Mouse (Mus musculus): ENCODE data around the gene Retreg3. TPM values are rescaled to one million over a fixed set of nuclear protein-coding genes. Genes with fewer than 3 reads are reported as not detected.

The Retreg3 gene
- polyA plus RNA-seq, 1 experiment from 2014 or later = 12.3 TPM

GRCm38 (mm10) chr11:101155728-101156371, 36.2 kb upstream of the Retreg3 start, which contains the start of gene Tubg2:
TSS of gene Tubg2 (plus strand) at chr11:101155907.
- no peaks in the 10 kb centered on the region for H3K36me3 ChIP-seq (ENCODE audit: control insufficient read depth, insufficient read depth)
- peak; percentile 44 for ATAC-seq
- peak within 1 kb of the TSS; percentile 31; the same call in 1 of the 2 replicates for H3K9ac ChIP-seq (ENCODE audit: low read depth, low read length)
- H3K4me2 ChIP-seq (replicated peaks; ENCODE audit: low read depth) = peak within 1 kb of the TSS; percentile 69
- TF ChIP-seq CTCF (IDR thresholded peaks at IDR 0.05; ENCODE audit: low read depth) = peak; percentile 20; the same call in 1 of the 2 replicates
- WGBS = 4% methylated on average over 36 of the region's 36 CpGs
- peak within 1 kb of the TSS; percentile 32 for H3K4me3 ChIP-seq (ENCODE audit: low read depth, low read length)
- no peaks in the 10 kb centered on the region for H3K27me3 ChIP-seq (replicated peaks; ENCODE audit: control insufficient read depth, insufficient read depth, low read length)
- no peaks in the 10 kb centered on the region for H3K4me1 ChIP-seq (replicated peaks; ENCODE audit: control insufficient read depth, insufficient read depth, low read length)
- no peaks in the 10 kb centered on the region for H3K9me3 ChIP-seq (ENCODE audit: control insufficient read depth)
- no peak within 1 kb of the TSS for H3K27ac ChIP-seq (ENCODE audit: low read depth, low read length)

- ATAC-seq = no peak
- H3K9me3 ChIP-seq (ENCODE audit: control insufficient read depth) = no peaks in the 10 kb centered on the region
- H3K9ac ChIP-seq (ENCODE audit: low read depth, low read length) = no peak overlapping the region
- 67% methylated on average over 6 of the region's 6 CpGs for WGBS
- H3K4me2 ChIP-seq (replicated peaks; ENCODE audit: low read depth) = no peak overlapping the region
- no peak for TF ChIP-seq CTCF (IDR thresholded peaks at IDR 0.05; ENCODE audit: low read depth)
- H3K27me3 ChIP-seq (replicated peaks; ENCODE audit: control insufficient read depth, insufficient read depth, low read length) = no peaks in the 10 kb centered on the region
- H3K4me3 ChIP-seq (ENCODE audit: low read depth, low read length) = no peak overlapping the region
- H3K27ac ChIP-seq (ENCODE audit: low read depth, low read length) = no peak overlapping the region
- H3K36me3 ChIP-seq (ENCODE audit: control insufficient read depth, insufficient read depth) = no peaks in the 10 kb centered on the region
- H3K4me1 ChIP-seq (replicated peaks; ENCODE audit: control insufficient read depth, insufficient read depth, low read length) = no peaks in the 10 kb centered on the region
Measured at GRCm38 (mm10) chr11:101155151-101155550, 35.5 kb upstream of the Retreg3 start.

- no peak overlapping the region for H3K9ac ChIP-seq (ENCODE audit: low read depth, low read length)
- ATAC-seq = no peak
- H3K36me3 ChIP-seq (ENCODE audit: control insufficient read depth, insufficient read depth) = no peaks in the 10 kb centered on the region
- no peak overlapping the region for H3K27ac ChIP-seq (ENCODE audit: low read depth, low read length)
- no peak overlapping the region for H3K4me3 ChIP-seq (ENCODE audit: low read depth, low read length)
- H3K4me2 ChIP-seq (replicated peaks; ENCODE audit: low read depth) = no peak overlapping the region
- H3K4me1 ChIP-seq (replicated peaks; ENCODE audit: control insufficient read depth, insufficient read depth, low read length) = no peaks in the 10 kb centered on the region
- H3K27me3 ChIP-seq (replicated peaks; ENCODE audit: control insufficient read depth, insufficient read depth, low read length) = no peaks in the 10 kb centered on the region
- TF ChIP-seq CTCF (IDR thresholded peaks at IDR 0.05; ENCODE audit: low read depth) = no peak
- no peaks in the 10 kb centered on the region for H3K9me3 ChIP-seq (ENCODE audit: control insufficient read depth)
Measured at GRCm38 (mm10) chr11:101154648-101155047, 35.0 kb upstream of the Retreg3 start.

GRCm38 (mm10) chr11:101152825-101153224, 33.1 kb upstream of the Retreg3 start:
- Histone ChIP-seq H3K9ac (ENCODE audit: low read depth, low read length) (no peak overlapping the region), H3K27me3 (replicated peaks; ENCODE audit: control insufficient read depth, insufficient read depth, low read length) (no peaks in the 10 kb centered on the region), H3K27ac (ENCODE audit: low read depth, low read length) (no peak overlapping the region), H3K4me3 (ENCODE audit: low read depth, low read length) (no peak overlapping the region), H3K9me3 (ENCODE audit: control insufficient read depth) (no peaks in the 10 kb centered on the region), H3K4me2 (replicated peaks; ENCODE audit: low read depth) (no peak overlapping the region), H3K36me3 (ENCODE audit: control insufficient read depth, insufficient read depth) (no peaks in the 10 kb centered on the region), H3K4me1 (replicated peaks; ENCODE audit: control insufficient read depth, insufficient read depth, low read length) (no peaks in the 10 kb centered on the region)
- no peak for TF ChIP-seq CTCF (IDR thresholded peaks at IDR 0.05; ENCODE audit: low read depth)
- peak; percentile 72 for ATAC-seq
- WGBS = 40% methylated on average over 1 of the region's 1 CpGs

- H3K4me2 ChIP-seq (replicated peaks; ENCODE audit: low read depth) = no peak overlapping the region
- no peak overlapping the region for H3K4me3 ChIP-seq (ENCODE audit: low read depth, low read length)
- no peak for TF ChIP-seq CTCF (IDR thresholded peaks at IDR 0.05; ENCODE audit: low read depth)
- H3K36me3 ChIP-seq (ENCODE audit: control insufficient read depth, insufficient read depth) = no peaks in the 10 kb centered on the region
- no peak overlapping the region for H3K27ac ChIP-seq (ENCODE audit: low read depth, low read length)
- no peaks in the 10 kb centered on the region for H3K27me3 ChIP-seq (replicated peaks; ENCODE audit: control insufficient read depth, insufficient read depth, low read length)
- no peak overlapping the region for H3K9ac ChIP-seq (ENCODE audit: low read depth, low read length)
- ATAC-seq = no peak
- WGBS = 63% methylated on average over 2 of the region's 2 CpGs
- no peaks in the 10 kb centered on the region for H3K9me3 ChIP-seq (ENCODE audit: control insufficient read depth)
- H3K4me1 ChIP-seq (replicated peaks; ENCODE audit: control insufficient read depth, insufficient read depth, low read length) = no peaks in the 10 kb centered on the region
Measured at GRCm38 (mm10) chr11:101151063-101151462, 31.4 kb upstream of the Retreg3 start.

- Histone ChIP-seq H3K4me3 (ENCODE audit: low read depth, low read length) (no peak overlapping the region), H3K27me3 (replicated peaks; ENCODE audit: control insufficient read depth, insufficient read depth, low read length) (no peaks in the 10 kb centered on the region), H3K4me2 (replicated peaks; ENCODE audit: low read depth) (no peak overlapping the region), H3K36me3 (ENCODE audit: control insufficient read depth, insufficient read depth) (no peaks in the 10 kb centered on the region), H3K9me3 (ENCODE audit: control insufficient read depth) (no peaks in the 10 kb centered on the region), H3K4me1 (replicated peaks; ENCODE audit: control insufficient read depth, insufficient read depth, low read length) (no peaks in the 10 kb centered on the region), H3K27ac (ENCODE audit: low read depth, low read length) (0 out of 2 replicates have a peak overlapping the region, but pooled peaks have one; percentile 0), H3K9ac (ENCODE audit: low read depth, low read length) (no peak overlapping the region)
- ATAC-seq = no peak
- 32% methylated on average over 9 of the region's 9 CpGs for WGBS
- no peak for TF ChIP-seq CTCF (IDR thresholded peaks at IDR 0.05; ENCODE audit: low read depth)
Measured at GRCm38 (mm10) chr11:101149178-101150105, 29.7 kb upstream of the Retreg3 start.
